Mouse (Mus musculus) midbrain, embryonic 14.5 days (tissue): Measurements from ENCODE around the gene Mapt. TPM values are rescaled to one million over a fixed set of nuclear protein-coding genes. Genes with fewer than 3 reads are reported as not detected.

Experiments used
- ATAC-seq: fragments of 200-750 bp; cut with Nextera tagmentation; 2 replicates; pipeline ENCODE4 v1.8.0; 2017; ENCODE audit warnings: moderate number of reproducible peaks, moderate library complexity; ENCODE audit not compliant: low FRiP score, low TSS enrichment
- DNase-seq: peaks from one replicate; pipeline ENCODE4 v3.0.0-alpha.2; 2015
- H3K27ac ChIP-seq: fragments of 300-500 bp; sonication (generic); replicated peaks from 2 replicates; pipeline ENCODE4 v1.5.1; 2014; ENCODE audit warnings: mild to moderate bottlenecking, low read depth, low read length, moderate library complexity
- H3K27me3 ChIP-seq: fragments of 300-500 bp; sonication (generic); 2 replicates; pipeline ENCODE4 v1.6.1; 2014; ENCODE audit warnings: low read length, control low read depth, mixed read lengths; ENCODE audit not compliant: control insufficient read depth, insufficient read depth
- H3K36me3 ChIP-seq: fragments of 300-500 bp; sonication (generic); 2 replicates; pipeline ENCODE4 v1.6.1; 2014; ENCODE audit warnings: low read length, control low read depth; ENCODE audit not compliant: control insufficient read depth, insufficient read depth
- H3K4me1 ChIP-seq: fragments of 300-500 bp; sonication (generic); 2 replicates; pipeline ENCODE4 v1.6.1; 2014; ENCODE audit warnings: mild to moderate bottlenecking, antibody characterized with exemption, low read length, control low read depth; ENCODE audit not compliant: control insufficient read depth, insufficient read depth
- H3K4me2 ChIP-seq: fragments of 300-500 bp; sonication (generic); 2 replicates; pipeline ENCODE4 v1.6.1; 2014; ENCODE audit warnings: mild to moderate bottlenecking, low read length, moderate library complexity
- H3K4me3 ChIP-seq: fragments of 300-500 bp; sonication (generic); replicated peaks from 2 replicates; pipeline ENCODE4 v1.5.1; 2014; ENCODE audit warnings: low read depth, low read length
- H3K9ac ChIP-seq: fragments of 300-500 bp; sonication (generic); replicated peaks from 2 replicates; pipeline ENCODE4 v1.6.1; 2014; ENCODE audit warnings: mild to moderate bottlenecking, low read length, moderate library complexity
- H3K9me3 ChIP-seq: fragments of 300-500 bp; sonication (generic); 2 replicates; pipeline ENCODE4 v1.6.1; 2016; ENCODE audit warnings: low read length, control low read depth, mixed read lengths; ENCODE audit not compliant: control insufficient read depth
- WGBS: fragments of 180-500 bp; shearing (Covaris S2); extraction: QIAGEN DNeasy Blood & Tissue Kit; methylation state at CpG from one replicate; pipeline ENCODE4 v1.1.7; 2014; 5-methylcytosine and 5-hydroxymethylcytosine counted together
- polyA plus RNA-seq: library from polyadenylated mRNA; unstranded; fragments of >200 nt; fragmentation: Nextera tagmentation; extraction: Ambion mirVana; gene quantifications from 2 replicates; pipeline ENCODE4 v1.2.1, GENCODE M21; 2014

The Mapt gene
- polyA plus RNA-seq, 1 experiment from 2014 or later: 836 TPM

GRCm38 (mm10) chr11:104331208-104331607, 100.0 kb downstream of the Mapt start:
- no peak for ATAC-seq
- no peak for DNase-seq
- 89% methylated on average over 3 of the region's 3 CpGs for WGBS
- Histone ChIP-seq H3K9ac (no peak overlapping the region), H3K4me1 (no peaks in the 10 kb centered on the region), H3K4me3 (no peak overlapping the region), H3K27me3 (no peaks in the 10 kb centered on the region), H3K9me3 (no peaks in the 10 kb centered on the region), H3K4me2 (no peak overlapping the region), H3K27ac (no peak overlapping the region; the same call in 1 of the 2 replicates), H3K36me3 (peaks cover 80% of the 10 kb centered on the region)

- H3K27ac ChIP-seq: 0 out of 2 replicates have a peak overlapping the region, but pooled peaks have one; percentile 41
- H3K9ac ChIP-seq: no peak overlapping the region
- WGBS: 94% methylated on average over 5 of the region's 5 CpGs
- H3K4me2 ChIP-seq: no peak overlapping the region
- DNase-seq: no peak
- H3K4me3 ChIP-seq: no peak overlapping the region
- no peaks in the 10 kb centered on the region for H3K4me1 ChIP-seq
- H3K36me3 ChIP-seq: peaks cover 84% of the 10 kb centered on the region
- no peaks in the 10 kb centered on the region for H3K27me3 ChIP-seq
- H3K9me3 ChIP-seq: no peaks in the 10 kb centered on the region
- ATAC-seq: no peak
These were observed 100.9 kb downstream of the Mapt start for GRCm38 (mm10) chr11:104332105-104332504.

GRCm38 (mm10) chr11:104334115-104334514, 102.9 kb downstream of the Mapt start:
- Histone ChIP-seq H3K36me3 (peaks cover 87% of the 10 kb centered on the region), H3K9ac (no peak overlapping the region), H3K27ac (no peak overlapping the region), H3K4me1 (no peaks in the 10 kb centered on the region), H3K4me3 (no peak overlapping the region), H3K27me3 (no peaks in the 10 kb centered on the region), H3K4me2 (no peak overlapping the region), H3K9me3 (no peaks in the 10 kb centered on the region)
- ATAC-seq: no peak
- DNase-seq: no peak
- WGBS: 81% methylated on average over 5 of the region's 5 CpGs

- Histone ChIP-seq H3K27ac (no peak overlapping the region), H3K36me3 (peaks cover 83% of the 10 kb centered on the region), H3K9ac (no peak overlapping the region), H3K4me2 (no peak overlapping the region), H3K4me1 (no peaks in the 10 kb centered on the region), H3K27me3 (no peaks in the 10 kb centered on the region), H3K9me3 (no peaks in the 10 kb centered on the region), H3K4me3 (no peak overlapping the region)
- ATAC-seq: no peak
- WGBS: 89% methylated on average over 13 of the region's 13 CpGs
- DNase-seq: no peak
These were observed 103.8 kb downstream of the Mapt start for GRCm38 (mm10) chr11:104334946-104335345.

GRCm38 (mm10) chr11:104346931-104347330, 115.7 kb downstream of the Mapt start:
- Histone ChIP-seq H3K4me3 (no peak overlapping the region), H3K9ac (no peak overlapping the region), H3K4me1 (no peaks in the 10 kb centered on the region), H3K36me3 (peaks cover 69% of the 10 kb centered on the region), H3K27ac (no peak overlapping the region), H3K27me3 (no peaks in the 10 kb centered on the region), H3K4me2 (no peak overlapping the region), H3K9me3 (no peaks in the 10 kb centered on the region)
- peak; percentile 64 for DNase-seq
- 60% methylated on average over 3 of the region's 3 CpGs for WGBS
- no peak for ATAC-seq

GRCm38 (mm10) chr11:104361790-104362189, 130.6 kb downstream of the Mapt start:
- Histone ChIP-seq H3K36me3 (peaks cover 5% of the 10 kb centered on the region), H3K9ac (no peak overlapping the region), H3K27ac (no peak overlapping the region), H3K27me3 (no peaks in the 10 kb centered on the region), H3K4me3 (no peak overlapping the region), H3K4me2 (no peak overlapping the region), H3K9me3 (no peaks in the 10 kb centered on the region), H3K4me1 (no peaks in the 10 kb centered on the region)
- no peak for ATAC-seq
- WGBS: 82% methylated on average over 2 of the region's 2 CpGs
- no peak for DNase-seq

- H3K36me3 ChIP-seq: peaks cover 5% of the 10 kb centered on the region; the same call in 1 of the 2 replicates
- H3K9me3 ChIP-seq: no peaks in the 10 kb centered on the region
- no peak for ATAC-seq
- H3K9ac ChIP-seq: no peak overlapping the region
- H3K27me3 ChIP-seq: no peaks in the 10 kb centered on the region
- no peak overlapping the region for H3K27ac ChIP-seq
- H3K4me1 ChIP-seq: no peaks in the 10 kb centered on the region
- no peak overlapping the region for H3K4me2 ChIP-seq
- WGBS: 94% methylated on average over 1 of the region's 1 CpGs
- no peak overlapping the region for H3K4me3 ChIP-seq
- no peak for DNase-seq
These were observed 131.5 kb downstream of the Mapt start for GRCm38 (mm10) chr11:104362704-104363103.

GRCm38 (mm10) chr11:104363823-104364600, 132.8 kb downstream of the Mapt start:
- H3K9ac ChIP-seq: no peak overlapping the region
- 91% methylated on average over 2 of the region's 2 CpGs for WGBS

More at GRCm38 (mm10) chr11:104363823-104364600, 132.8 kb downstream of the Mapt start:
- Histone ChIP-seq H3K27ac (no peak overlapping the region), H3K9me3 (no peaks in the 10 kb centered on the region), H3K4me2 (no peak overlapping the region), H3K4me1 (no peaks in the 10 kb centered on the region), H3K36me3 (peaks cover 10% of the 10 kb centered on the region), H3K4me3 (no peak overlapping the region), H3K27me3 (no peaks in the 10 kb centered on the region)
- ATAC-seq (no peak), DNase-seq (no peak)
